Mouse (Mus musculus): ENCODE data around the gene Acat2. TPM values are rescaled to one million over a fixed set of nuclear protein-coding genes. Genes with fewer than 3 reads are reported as not detected.
"Not testable (repeated sequence)": the region's sequence is repeated elsewhere in the genome, so short reads cannot be mapped to it uniquely, and the experiment has no call there.

The Acat2 gene
- total RNA-seq (2021): 10 to 100 TPM; 79.6 to 80.6 TPM
- long read RNA-seq, experiment 1, transcript Acat2-203 (8 exons, 1,800 nt): minor isoform, 26 of 162 reads
- long read RNA-seq, experiment 1, transcript Acat2-201 (9 exons, 2,250 nt): major isoform, 126 of 162 reads
- long read RNA-seq, experiment 1, partial matches to known transcripts: 2 of 162 reads
- long read RNA-seq, experiment 1, other reads (novel, unspliced or antisense): 5 of 162 reads
- long read RNA-seq, experiment 2, transcript Acat2-201 (9 exons, 2,250 nt): major isoform, 95 of 129 reads
- long read RNA-seq, experiment 2, transcript Acat2-203 (8 exons, 1,800 nt): minor isoform, 20 of 129 reads
- long read RNA-seq, experiment 2, partial matches to known transcripts: 3 of 129 reads
- long read RNA-seq, experiment 2, other reads (novel, unspliced or antisense): 9 of 129 reads

GRCm38 (mm10) chr17:12960331-12960873 is at the start of gene Acat2:
TSS of gene Acat2 (minus strand) at chr17:12960747.
- peak; percentile 96 to 98 for DNase-seq (ENCODE audit: low spot score in 2 of 2)
- intact Hi-C loops (cut with DNase I): loop anchor here (2.0 kb wide), 1 partner anchor 44 kb away; the partner anchor contains the start of gene Mrpl18

GRCm38 (mm10) chr17:13009887-13010286 is 49.3 kb upstream of the Acat2 start:
- intact Hi-C loops (cut with DNase I): no loop called here
- peak; percentile 45 to 76 for DNase-seq (ENCODE audit: low spot score in 2 of 2)

- intact Hi-C loops (cut with DNase I): no loop called here
- no peak for DNase-seq (ENCODE audit: low spot score in 2 of 2)
Measured at GRCm38 (mm10) chr17:13008528-13008927, 48.0 kb upstream of the Acat2 start.

GRCm38 (mm10) chr17:13007730-13008425 is 47.3 kb upstream of the Acat2 start:
- intact Hi-C loops (cut with DNase I): no loop called here
- peak; percentile 96 to 98 for DNase-seq (ENCODE audit: low spot score in 2 of 2)

- DNase-seq (ENCODE audit: low spot score in 2 of 2): no peak
Measured at GRCm38 (mm10) chr17:13006984-13007383, 46.4 kb upstream of the Acat2 start.

GRCm38 (mm10) chr17:13006546-13006945 is 46.0 kb upstream of the Acat2 start, which contains the start of gene Sod2:
TSS of gene Sod2 (plus strand) at chr17:13006846.
- DNase-seq (ENCODE audit: low spot score in 2 of 2); intact Hi-C loops (cut with DNase I): not testable (repeated sequence)

More at GRCm38 (mm10) chr17:13006984-13007383, 46.4 kb upstream of the Acat2 start:
- intact Hi-C loops (cut with DNase I): no loop called here

- DNase-seq (ENCODE audit: low spot score in 2 of 2); intact Hi-C loops (cut with DNase I): not testable (repeated sequence)
Measured at GRCm38 (mm10) chr17:13004436-13004835, 43.9 kb upstream of the Acat2 start.

GRCm38 (mm10) chr17:13002243-13002642 is 41.7 kb upstream of the Acat2 start:
- intact Hi-C loops (cut with DNase I); DNase-seq (ENCODE audit: low spot score in 2 of 2): not testable (repeated sequence)

GRCm38 (mm10) chr17:12999069-12999468 is 38.5 kb upstream of the Acat2 start:
- intact Hi-C loops (cut with DNase I): loop anchor here (5.0 to 10.0 kb wide), 2 partner anchors 117 to 584 kb away; no protein-coding TSS in a partner anchor
- DNase-seq (ENCODE audit: low spot score in 2 of 2): no peak

GRCm38 (mm10) chr17:12997890-12998289 is 37.3 kb upstream of the Acat2 start:
- intact Hi-C loops (cut with DNase I): loop anchor here (5.0 to 10.0 kb wide), 2 partner anchors 116 to 583 kb away; no protein-coding TSS in a partner anchor
- no peak for DNase-seq (ENCODE audit: low spot score in 2 of 2)

GRCm38 (mm10) chr17:12996345-12996744 is 35.8 kb upstream of the Acat2 start:
- intact Hi-C loops (cut with DNase I): loop anchor here (5.0 to 10.0 kb wide), 2 partner anchors 114 to 582 kb away; no protein-coding TSS in a partner anchor
- peak; percentile 65 to 70 for DNase-seq (ENCODE audit: low spot score in 2 of 2)

- intact Hi-C loops (cut with DNase I): loop anchor here (10.0 kb wide), 1 partner anchor 579 kb away; no protein-coding TSS in a partner anchor
- no peak for DNase-seq (ENCODE audit: low spot score in 2 of 2)
Measured at GRCm38 (mm10) chr17:12994069-12994468, 33.5 kb upstream of the Acat2 start, which contains the start of gene Wtap. TSS of gene Wtap (minus strand) at chr17:12994169.

GRCm38 (mm10) chr17:12992470-12992991 is 32.0 kb upstream of the Acat2 start:
- peak; percentile 95 for DNase-seq (ENCODE audit: low spot score in 2 of 2)

GRCm38 (mm10) chr17:12991635-12992358 is 31.2 kb upstream of the Acat2 start:
- intact Hi-C loops (cut with DNase I): loop anchor here (10.0 kb wide), 1 partner anchor 577 kb away; no protein-coding TSS in a partner anchor
- DNase-seq (ENCODE audit: low spot score in 2 of 2): peak; percentile 72 to 84

More at GRCm38 (mm10) chr17:12992470-12992991, 32.0 kb upstream of the Acat2 start:
- intact Hi-C loops (cut with DNase I): loop anchor here (10.0 kb wide), 1 partner anchor 578 kb away; no protein-coding TSS in a partner anchor

GRCm38 (mm10) chr17:12991194-12991634 is 30.7 kb upstream of the Acat2 start:
- DNase-seq (ENCODE audit: low spot score in 2 of 2): peak in 1 of 2 experiments; percentile 39

GRCm38 (mm10) chr17:12990567-12991145 is 30.1 kb upstream of the Acat2 start:
- intact Hi-C loops (cut with DNase I): loop anchor here (10.0 kb wide), 1 partner anchor 576 kb away; no protein-coding TSS in a partner anchor

More at GRCm38 (mm10) chr17:12991194-12991634, 30.7 kb upstream of the Acat2 start:
- intact Hi-C loops (cut with DNase I): loop anchor here (10.0 kb wide), 1 partner anchor 576 kb away; no protein-coding TSS in a partner anchor

GRCm38 (mm10) chr17:12988096-12988495 is 27.5 kb upstream of the Acat2 start:
- intact Hi-C loops (cut with DNase I); DNase-seq (ENCODE audit: low spot score in 2 of 2): not testable (repeated sequence)

More at GRCm38 (mm10) chr17:12990567-12991145, 30.1 kb upstream of the Acat2 start:
- no peak for DNase-seq (ENCODE audit: low spot score in 2 of 2)

- no peak for DNase-seq (ENCODE audit: low spot score in 2 of 2)
- intact Hi-C loops (cut with DNase I): no loop called here
Measured at GRCm38 (mm10) chr17:12983988-12984387, 23.4 kb upstream of the Acat2 start.
